Mouse (Mus musculus) thymus, postnatal 0 days (tissue): ENCODE measurements around the gene Tcf7l2. TPM values are rescaled to one million over a fixed set of nuclear protein-coding genes. Genes with fewer than 3 reads are reported as not detected.

ENCODE experiments used
- DNase-seq: peaks from one replicate; pipeline ENCODE4 v3.0.0-alpha.2; 2015; ENCODE audit warnings: low spot score
- polyA plus RNA-seq: library from polyadenylated mRNA; unstranded; fragments of >200 nt; fragmentation: Nextera tagmentation; extraction: Ambion mirVana; gene quantifications from 2 replicates; pipeline ENCODE4 v1.2.1, GENCODE M21; 2015

Gene Tcf7l2
- polyA plus RNA-seq, 1 experiment from 2014 or later: 14.1 TPM

DNA sequence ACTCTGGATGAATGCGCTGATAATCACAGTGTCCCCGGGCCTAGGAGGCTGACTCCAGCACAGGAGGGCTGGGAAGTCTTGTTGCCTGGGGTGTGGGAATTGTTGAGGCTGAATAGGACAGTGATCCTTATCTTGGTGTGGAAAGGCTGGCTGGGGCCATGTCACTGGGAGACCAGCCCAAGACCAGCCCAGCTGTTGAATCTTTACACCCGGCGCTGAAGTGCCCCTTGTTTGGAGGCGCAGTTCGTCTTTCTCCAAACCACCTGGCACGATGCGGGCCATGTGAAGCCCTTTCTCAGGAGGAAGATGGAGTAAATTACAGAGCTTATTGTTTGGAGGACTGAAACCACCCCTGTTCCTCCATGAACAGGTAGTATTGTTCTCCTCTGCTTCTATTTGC is 15.1 kb downstream of the Tcf7l2 start:
- DNase-seq: no peak

DNA sequence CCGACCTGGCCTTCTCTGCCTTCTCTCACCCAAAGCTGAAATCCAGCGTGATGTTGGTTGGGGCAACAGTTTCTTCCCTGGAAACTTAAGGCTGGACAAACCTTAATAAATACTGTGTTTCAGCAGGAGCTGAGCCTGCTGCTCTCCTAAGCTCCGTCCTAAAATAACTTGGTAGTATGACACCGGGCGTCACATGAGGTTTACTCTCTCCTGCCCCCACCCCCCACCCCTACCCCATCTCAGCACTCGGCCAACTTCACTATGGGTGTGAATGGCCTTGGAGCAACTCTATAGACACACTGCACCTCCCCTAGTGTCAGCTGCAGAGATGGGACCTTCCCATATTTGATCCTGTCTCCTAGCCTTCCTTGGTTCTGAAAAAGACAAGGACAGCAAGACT is 15.8 kb downstream of the Tcf7l2 start:
- no peak for DNase-seq

DNA sequence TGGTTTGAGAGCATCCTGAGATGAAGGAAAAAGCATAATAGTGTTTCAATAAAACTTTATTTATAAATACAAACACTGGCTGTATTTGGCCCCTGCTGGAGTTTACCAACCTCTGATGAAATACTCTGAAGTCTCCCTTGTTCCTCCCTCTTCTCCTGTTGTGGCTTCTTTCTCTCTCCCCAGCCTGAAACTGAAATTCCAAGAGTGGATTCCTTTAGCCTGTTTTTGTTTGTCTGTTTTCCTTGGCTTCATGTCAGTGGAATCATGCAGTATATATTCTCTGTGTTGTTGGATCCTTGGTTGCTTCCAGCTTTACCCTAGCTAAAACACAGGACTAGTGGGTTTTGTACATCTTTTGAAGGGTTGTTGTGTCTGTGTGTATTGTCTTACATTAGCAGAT is 16.5 kb downstream of the Tcf7l2 start:
- no peak for DNase-seq

DNA sequence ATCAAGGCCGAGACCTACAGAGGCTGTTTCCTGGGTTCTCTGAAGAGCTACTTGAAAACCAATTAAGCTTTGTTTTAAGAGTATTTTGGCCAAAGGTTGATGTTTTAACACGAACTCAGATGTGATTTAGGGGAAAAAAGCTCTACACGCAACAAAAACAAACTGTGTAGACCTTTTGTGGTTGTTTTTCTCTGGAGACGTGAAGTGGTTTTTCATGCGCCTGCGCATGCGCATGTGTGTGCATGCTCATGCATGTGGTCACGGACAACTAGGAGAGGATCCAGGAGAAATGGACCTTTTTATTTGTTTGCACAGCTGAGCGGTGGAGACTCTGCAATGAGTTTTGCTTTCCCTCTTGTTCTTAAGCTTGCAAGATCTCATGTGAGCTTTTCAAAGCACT is 17.4 kb downstream of the Tcf7l2 start:
- DNase-seq: no peak

DNA sequence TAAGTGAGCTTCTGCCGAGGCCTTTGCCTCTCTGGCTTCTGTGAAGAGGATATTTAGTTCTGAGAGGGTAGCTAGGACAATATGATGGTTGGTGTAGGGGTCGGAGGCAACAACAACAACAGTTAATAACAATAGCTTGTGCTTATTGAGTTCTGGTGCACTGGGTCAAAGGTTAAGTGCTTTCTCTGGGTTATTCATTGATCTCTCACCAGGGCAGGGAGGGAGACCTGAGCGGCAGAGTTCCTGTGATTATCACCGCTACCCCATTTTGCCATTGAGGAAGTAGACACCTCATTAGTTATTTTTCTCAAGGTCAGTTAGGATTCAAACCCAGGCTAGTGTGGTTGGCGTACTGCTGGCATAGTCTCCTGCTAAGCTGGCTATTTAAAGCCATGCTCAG is 19.5 kb downstream of the Tcf7l2 start:
- no peak for DNase-seq

DNA sequence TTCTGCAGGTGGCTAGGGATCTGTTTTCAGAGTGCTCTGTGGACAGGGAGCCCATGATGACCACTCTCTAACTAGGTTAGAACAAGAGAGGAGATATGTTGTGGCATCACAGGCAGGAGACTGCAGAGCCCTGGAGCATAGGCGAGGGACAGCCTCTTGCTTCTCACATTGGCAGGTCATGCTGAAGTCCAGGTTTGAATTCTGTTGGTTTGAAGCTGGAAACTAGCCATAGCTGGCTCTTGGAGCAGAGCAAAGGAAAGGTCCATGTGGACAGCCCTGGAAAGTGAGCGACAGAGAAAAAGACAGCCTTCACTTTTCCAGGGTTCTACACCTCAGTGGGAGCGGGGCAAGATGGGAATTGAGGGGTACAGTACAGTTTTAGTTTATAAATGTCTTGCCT is 20.6 kb downstream of the Tcf7l2 start:
- no peak for DNase-seq

DNA sequence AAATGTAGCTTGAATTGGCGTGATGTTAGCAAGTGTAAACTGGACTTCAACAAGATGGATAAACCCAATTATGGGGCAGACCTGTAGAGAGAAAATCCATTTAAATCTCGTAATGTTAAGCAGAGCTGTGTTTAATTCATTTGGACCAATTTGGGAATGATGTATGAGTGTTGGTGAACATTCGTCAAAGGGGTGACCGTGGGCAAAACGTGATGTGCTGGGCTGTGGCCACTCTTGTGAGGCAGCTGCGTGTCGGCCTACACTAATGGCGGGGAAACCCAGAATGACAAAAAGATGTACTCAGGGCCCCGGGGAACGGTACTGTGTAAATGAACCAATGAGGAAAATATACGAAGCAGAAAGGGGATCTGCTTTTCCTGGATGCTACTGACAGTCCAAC is 24.2 kb downstream of the Tcf7l2 start:
- DNase-seq: no peak

DNA sequence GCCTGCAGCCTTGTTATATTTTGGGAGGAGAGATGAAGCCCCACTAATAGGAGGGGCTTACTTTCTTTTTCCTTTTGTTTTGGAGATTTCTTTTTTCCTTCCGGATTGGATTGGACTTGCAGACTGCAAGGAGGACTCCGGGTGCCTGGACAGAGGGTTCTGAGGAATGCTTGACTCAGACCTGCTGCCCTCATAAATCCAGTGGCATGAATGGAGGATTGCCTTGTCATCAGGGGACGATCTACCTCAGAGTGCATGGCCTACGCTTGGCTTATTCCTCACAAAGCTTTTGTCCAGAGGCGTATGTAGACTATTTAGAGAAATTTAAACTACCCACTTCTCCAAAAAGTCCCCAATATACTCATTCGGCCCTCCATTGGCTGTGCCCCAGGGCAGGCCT is 25.5 kb downstream of the Tcf7l2 start:
- DNase-seq: no peak

DNA sequence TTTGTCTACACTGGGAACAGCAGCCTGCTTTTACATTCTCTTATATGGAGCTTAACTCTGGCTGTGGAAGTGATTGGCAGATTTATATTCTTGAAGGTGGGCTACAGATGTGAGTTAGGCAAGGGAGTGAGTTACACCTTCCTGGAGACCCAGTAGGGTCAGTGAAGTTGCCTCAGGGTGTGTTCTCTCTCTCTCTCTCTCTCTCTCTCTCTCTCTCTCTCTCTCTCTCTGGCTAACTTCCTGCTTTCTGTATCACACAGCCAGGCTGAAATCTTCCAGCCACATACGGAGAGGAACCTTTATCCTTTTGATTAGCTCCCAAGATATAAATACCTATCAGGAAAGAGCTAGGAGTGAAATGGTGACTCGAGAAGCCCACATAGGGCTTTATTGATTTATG is 26.0 kb downstream of the Tcf7l2 start:
- DNase-seq: no peak

DNA sequence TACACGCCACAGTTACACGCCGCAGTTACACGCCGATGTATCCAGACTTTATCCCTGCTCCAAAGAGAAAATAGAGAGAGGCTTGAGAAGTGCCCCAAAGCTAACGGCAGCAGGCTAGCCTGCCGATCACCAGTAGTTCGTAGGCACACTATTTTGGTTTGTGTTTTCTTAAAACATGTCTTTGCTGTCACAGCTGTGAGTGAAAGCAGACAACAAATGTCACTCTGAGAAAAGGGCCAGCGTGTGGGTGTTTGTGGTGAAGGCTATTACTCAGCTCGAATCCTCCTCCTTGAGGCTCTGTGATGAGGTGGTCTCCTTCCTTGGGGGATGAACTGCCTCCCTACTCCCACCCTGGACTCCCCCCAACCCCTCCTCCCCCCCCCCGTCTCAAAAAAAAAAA is 26.6 kb downstream of the Tcf7l2 start:
- no peak for DNase-seq

DNA sequence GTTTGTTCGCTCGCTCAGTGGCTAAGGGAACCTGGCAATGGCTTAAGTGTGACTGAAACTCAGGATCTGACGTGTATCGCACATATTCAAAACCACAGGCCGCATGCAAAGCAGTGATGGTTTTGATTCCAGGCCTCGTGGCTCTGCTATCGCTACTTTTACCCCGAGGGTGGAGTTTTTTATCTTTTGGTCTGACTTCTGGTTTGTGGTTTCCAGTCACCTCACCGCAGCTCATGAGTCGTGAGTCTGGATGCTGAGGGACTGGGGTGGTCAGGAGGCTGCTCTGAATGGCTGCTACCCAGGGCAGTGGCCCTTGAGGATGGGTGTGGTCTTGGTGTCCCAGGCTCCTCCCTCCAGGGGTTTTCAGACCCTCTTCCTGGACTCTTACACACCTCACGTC is 27.3 kb downstream of the Tcf7l2 start:
- DNase-seq: peak; percentile 15

DNA sequence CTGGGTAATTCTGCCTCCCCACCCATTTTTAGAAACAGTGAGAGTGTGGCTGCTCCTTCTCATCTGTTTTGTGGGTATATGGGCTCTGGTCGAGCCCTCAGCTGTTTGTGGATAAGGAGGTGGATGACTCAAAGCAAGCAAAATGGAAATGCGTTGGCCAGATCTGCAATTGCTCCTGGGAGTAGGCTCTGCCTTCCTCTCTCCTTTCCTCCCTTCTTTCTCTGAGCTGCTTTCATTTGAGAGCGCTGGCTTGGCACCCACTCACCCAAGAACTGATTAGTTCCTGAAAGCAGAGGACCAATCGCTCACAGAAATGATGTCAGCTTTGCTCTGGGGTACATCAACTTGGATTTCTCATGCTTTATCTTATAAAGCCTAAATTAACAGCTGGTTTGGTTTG is 32.7 kb downstream of the Tcf7l2 start:
- no peak for DNase-seq

DNA sequence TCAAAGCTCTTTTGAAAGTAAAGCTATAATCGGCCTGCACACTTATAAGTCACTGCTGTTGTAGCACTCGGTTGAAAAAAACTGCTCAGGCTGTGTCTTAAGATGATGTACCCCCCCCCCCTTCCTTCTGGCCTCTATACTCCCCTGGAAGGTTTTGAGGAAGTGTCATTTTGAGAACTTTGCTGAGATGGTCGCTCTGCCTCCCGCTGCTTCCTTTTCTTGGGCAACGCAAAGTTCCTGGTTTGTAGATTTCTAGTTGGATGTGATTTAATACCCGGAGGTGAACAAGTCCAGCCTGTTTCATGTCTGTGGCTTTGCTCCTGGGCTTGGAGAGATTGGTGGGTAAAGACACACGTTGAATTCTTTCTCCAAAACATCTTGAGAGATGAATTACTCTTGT is 33.2 kb downstream of the Tcf7l2 start:
- no peak for DNase-seq

DNA sequence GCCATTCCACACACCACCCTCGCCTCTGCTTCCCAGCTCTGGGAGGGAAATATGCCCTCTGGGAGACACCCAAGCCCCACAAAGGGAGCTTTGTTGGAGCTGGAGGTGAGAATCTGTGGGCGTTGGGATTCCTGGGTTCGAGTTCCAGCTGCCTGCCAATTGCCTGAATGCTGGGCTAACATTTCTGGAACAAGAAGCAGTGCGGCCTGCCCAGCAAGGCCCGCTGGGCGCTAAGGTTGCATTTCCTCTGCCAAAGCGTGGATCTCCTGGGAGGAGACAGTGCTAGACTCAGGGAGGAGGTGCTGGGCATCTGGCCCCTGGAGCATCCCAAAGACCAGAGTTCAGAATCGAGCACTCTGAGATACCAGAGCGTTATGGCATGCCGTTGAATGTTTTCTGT is 38.3 kb downstream of the Tcf7l2 start:
- DNase-seq: no peak

DNA sequence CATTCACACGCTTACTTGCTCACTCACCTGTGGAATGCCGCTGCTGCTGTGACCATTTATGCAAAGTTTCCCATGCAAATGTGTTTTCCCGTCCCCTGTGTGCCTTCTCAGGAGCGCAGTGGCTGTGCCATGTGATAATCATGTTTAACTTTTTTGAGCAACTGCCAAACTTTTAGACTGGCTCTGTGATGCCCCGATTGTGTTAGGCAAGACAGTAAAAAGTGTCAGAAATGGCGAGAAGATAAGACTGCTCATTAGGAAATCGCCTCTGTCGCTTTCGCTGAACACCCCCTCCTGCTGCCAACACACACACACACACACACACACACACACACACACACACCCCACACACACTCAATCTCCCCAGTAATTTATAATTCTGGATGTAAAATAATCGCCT is 39.5 kb downstream of the Tcf7l2 start:
- DNase-seq: no peak

DNA sequence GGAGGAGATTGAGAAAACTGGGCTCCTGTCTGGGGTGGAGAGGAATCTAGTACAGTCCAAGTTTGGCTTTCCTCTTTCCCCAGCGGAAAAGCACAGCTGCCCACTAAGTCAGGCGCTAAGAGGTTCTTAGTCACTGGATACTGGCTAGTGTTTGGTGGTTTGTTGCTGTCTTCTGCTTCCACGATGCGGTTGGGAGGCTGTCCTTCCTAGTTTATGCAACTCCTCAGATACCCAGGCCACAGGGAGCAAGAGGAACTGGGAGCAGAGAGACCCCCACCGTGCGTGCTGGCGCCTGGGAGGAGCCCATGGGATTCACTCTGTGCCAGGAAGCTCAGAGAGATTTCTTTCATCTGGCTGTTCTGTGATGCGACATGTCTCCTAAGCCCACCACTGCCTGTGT is 40.1 kb downstream of the Tcf7l2 start:
- DNase-seq: no peak

DNA sequence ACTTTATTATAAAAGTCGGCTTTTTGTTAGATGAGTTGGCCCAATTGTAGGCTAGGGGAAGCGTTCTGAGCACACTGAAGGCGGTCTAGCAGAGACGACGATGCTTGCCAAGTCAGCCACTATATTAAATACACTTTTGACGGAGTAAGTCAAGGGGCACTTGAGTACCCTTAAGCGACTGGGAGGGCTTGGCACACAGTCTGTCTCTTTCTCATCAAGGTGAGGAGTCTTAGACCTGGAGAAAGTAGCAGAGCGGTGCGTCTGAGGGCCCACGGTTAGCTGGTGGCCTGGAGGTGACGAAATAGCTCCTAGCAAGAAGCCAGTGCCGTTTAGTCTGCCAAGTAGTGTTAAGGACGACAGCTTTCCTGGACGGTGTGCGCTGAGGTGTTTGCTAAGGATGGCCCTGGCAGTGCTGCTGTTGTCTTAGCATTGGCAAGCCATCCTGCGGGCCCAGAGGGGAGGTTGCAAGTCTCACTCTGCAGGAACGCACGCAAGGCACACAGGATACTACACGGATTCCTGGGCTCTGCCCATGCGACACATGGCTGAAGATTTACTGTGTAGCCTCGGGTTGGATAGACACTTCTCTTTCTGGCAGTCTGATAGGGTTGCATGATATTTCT is 43.3 kb downstream of the Tcf7l2 start:
- DNase-seq: no peak

DNA sequence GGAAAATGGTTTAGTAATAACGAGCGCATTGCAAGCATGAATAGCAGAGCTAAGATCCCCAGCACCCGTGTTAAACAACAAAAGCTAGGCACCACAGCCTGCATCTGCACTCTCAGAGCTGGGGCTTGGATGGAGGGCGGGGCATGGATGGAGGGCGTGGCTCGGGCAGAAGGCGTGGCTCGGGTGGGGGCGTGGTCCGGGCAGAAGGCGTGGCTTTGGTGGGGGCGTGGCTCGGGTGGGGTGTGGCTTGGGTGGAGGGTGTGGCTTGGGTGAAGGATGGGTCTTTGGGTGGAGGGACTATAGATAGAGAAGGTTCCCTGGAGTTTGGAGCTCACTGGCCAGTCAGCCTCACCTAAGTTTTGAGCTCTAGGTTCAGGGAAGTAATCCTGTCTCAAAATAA is 45.8 kb downstream of the Tcf7l2 start:
- DNase-seq: no peak

DNA sequence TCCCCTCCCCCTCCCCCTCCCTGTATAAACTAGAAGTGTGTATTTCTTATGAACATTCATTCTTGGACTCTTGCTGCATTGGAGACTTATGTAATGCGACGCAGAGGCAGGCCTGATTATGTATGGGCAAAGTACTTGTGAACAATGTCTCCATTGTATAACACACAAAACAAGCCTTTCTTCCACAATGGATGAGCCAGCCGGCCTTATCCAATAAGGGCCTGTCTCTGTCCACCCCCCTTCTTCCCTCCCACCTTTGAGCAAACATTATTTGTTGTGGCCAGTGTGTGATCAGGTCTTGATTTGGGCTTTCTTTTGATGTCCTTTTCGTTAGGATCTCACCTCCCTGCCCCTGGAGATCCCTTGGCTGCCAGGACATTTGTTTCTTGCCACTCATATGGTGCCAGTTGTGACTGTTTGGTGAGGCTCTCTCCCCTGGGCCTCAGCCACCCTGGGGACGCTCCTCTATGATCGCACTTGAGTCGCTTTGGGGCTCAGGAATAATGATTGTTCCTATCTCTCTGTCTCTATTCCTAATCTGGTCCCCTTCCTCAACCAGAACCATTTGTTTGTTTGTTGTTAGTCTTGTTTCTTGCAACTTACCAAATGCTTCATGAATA is 46.8 kb downstream of the Tcf7l2 start:
- no peak for DNase-seq

DNA sequence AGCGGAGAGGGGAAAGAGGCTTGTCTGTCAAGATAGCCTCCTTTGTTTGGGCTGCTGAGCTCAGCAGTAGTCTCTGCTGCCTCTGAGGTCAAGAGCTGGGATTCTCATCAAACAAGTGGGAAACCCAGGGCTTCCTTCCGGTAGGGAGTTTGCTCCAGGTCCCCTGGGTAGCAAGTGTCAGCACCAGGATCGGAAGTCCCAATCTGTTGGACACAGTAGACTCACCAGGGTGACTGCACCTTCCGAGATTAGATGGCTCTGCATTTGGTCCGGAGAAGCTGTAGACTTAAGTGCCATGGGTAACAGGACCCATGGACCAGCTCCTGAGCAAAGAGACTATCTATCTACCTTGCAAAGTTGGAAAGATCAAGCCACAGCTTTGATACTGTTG is 47.3 kb downstream of the Tcf7l2 start:
- DNase-seq: no peak

DNA sequence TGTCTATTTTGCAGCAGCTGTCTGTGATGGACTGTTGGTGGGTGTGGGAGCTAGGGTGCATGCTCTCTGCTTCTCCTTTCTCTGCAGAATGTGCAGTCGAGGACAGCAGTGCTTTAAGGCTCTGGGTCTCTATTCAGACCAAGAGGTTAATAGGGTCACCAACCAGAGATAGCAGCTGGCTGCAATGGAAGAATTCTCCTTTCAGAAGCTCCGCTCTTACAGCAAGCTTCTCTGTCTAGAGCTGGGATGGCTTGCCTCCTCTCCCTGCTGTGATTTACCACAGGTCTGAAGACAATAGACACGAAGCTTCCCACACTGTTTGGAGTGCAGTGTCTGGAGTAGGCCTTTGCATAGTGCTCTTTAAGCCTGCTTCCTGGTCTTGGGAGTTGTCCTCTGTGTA is 48.2 kb downstream of the Tcf7l2 start:
- DNase-seq: no peak

DNA sequence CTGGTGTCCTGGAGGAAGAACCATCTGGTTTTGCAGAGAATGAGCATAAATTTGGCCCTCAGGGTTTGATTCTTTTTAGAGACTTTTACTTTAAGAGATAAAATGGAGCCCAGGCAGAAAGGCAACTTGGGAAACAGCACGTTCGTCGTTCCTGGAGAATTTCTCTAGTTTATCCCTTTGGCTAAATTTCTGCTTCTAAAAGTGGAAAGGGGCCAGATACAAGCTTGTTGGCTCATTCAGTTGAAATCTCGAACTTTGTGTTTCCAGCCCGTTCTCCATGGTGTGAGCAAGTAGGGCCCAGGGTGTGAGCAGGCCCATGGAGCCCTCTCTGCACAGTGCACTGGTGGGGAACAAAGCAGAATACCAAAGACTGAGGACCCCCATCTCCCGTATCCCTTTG is 49.7 kb downstream of the Tcf7l2 start:
- DNase-seq: no peak

DNA sequence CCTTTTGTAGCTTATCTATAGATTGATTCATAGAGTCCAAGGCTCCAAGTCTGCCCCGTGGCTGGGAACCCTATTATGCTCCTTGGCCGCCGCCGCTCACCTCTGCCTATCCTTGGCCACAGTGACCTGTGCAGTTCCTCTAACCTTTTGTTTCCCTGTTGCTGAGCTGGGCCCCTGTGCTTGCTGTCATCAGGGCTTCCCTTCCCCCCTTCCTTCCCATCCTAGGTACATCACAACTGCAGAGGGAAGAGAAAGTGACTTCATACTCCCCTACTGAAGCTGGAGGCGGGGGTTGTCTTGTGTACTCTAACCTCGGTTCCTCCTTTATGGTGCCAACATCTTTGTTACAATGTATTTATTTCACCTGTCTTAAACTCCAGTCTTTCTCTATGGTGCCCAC is 50.3 kb downstream of the Tcf7l2 start:
- no peak for DNase-seq

DNA sequence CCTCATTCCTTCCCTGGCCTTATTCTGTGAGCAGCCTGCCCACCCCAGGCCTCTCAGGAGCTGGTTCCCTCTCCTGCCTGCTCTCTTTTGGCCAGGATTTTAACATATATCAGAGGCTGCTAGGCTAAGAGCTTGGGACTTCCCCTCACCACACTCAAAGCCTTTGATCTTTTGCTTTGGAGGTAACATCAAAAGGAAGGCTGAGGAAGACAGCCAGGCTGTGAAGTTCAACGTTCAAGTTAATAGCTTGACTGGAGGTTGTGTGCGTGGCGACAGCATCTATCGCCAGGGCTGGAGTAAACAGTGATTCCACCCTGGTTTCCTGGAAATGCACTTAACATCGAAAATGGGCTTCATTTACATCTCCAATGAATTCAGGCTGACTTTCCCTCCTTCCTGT is 51.0 kb downstream of the Tcf7l2 start:
- peak; percentile 58 for DNase-seq
